Mouse (Mus musculus): ENCODE measurements around the gene Gm42906.

Gm42906 gene

DNA sequence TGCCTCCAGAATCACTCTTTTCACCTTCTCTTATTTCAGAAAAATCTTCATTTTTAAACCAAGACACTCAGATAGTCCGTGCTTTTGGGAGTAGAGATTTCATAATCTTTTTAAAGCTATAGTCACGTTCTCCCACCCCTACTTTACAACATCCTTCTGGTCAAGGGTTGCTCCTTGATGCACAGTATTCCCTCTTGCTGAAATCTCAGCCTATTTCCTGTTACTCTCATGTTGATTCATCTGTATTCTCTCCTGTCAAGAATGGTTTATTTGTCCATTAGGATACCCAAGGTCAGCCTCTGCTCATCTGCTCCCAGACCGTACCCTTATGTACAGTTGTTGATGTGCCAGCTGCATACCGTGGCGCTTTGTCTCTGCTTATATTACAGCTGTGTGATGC, 284.0 kb downstream of the Gm42906 start:
- DNase-seq, result no peak

- peak in 1 of 2 experiments; percentile 36 for DNase-seq
Observed at GRCm38 (mm10) chr5:151142671-151143601, 285.0 kb downstream of the Gm42906 start.

- peak; percentile 68 to 76 for DNase-seq
Observed at GRCm38 (mm10) chr5:151142241-151142640, 285.7 kb downstream of the Gm42906 start.

- no peak for DNase-seq
Observed at GRCm38 (mm10) chr5:151137901-151138300, 290.1 kb downstream of the Gm42906 start.

DNA sequence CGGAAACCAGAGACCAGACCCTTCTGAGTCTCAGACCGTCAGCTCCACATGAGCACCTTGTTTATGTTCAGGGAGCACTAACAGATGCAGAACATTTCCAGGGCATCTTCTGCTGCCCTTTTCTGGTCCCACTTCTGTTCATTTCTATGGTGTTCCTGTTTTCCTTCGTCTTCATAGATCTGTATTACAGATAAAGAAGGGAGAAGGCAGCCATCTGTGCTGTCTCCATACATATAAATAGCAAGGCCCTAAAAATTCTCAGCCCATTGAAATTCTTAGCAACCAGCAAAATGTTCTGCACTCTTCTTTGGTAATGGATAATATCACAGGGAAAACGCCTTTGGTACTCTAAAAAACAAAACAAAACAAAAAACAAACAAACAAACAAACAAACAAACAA, 290.7 kb downstream of the Gm42906 start:
- no peak for DNase-seq

GRCm38 (mm10) chr5:151135965-151136364, 292.0 kb downstream of the Gm42906 start:
- DNase-seq, result no peak

- DNase-seq, result peak; percentile 60 to 73
Observed at GRCm38 (mm10) chr5:151135078-151135826, 292.7 kb downstream of the Gm42906 start.

GRCm38 (mm10) chr5:151134202-151134601, 293.8 kb downstream of the Gm42906 start:
- DNase-seq, result no peak

DNA sequence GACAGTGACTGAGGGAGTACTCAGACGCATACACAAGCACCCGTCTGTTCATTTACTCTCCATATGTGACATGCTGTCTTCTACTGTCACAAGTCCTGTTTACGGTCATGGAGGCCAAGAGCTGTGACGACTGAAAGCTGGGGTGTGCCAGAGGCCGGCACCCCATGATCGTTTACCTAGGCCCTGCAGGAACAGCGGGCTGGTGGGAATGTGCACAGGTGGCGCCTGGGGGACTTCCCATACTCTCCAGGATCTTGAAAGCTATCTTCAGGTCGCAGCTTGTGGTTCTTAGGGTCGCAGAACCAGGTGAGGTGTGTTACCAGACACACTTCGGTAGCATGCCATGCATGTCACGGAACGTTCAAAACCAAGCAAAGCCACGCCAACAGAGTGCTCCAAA, 294.2 kb downstream of the Gm42906 start:
- no peak for DNase-seq

DNA sequence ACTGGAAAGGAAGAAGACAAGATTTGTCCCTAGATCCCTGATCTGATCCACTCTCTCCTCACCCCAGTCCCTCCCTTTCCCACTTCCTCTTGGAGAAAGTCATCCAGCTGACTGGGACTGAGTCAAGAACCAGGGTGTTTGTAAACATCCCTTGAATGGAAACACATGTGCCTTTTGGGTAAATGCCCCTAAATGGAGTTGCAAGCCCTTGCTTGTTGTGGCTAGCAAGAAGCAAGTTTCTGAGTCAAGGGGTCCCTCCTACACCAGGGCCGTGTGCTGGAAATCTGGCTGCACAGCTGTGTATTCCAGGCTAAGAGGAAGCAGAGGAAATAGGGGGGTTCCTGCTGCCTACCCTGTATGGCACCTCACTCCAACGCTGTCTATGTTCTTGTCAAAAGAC, 298.2 kb downstream of the Gm42906 start:
- DNase-seq, result no peak

DNA sequence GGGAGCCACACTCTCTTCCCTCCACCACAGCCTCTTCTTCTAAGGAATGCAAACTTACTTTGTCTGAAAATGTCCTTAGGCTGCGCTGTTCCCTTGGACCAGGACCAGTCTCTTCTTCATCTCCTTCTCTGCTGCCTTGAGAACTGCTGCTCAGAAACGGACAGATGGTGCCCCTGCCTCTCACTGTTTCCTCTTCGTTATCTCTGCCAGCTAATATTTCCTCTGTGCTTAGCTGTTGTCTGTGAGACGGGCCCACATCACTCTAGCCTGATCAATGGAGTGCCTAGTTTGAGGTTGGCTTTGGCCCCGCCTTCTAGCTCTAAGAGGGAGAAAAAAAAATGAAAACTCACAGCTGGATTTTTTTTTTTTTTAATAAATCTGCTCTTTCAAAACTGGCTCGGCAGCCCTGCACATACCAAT, 300.7 kb downstream of the Gm42906 start:
- no peak for DNase-seq

DNA sequence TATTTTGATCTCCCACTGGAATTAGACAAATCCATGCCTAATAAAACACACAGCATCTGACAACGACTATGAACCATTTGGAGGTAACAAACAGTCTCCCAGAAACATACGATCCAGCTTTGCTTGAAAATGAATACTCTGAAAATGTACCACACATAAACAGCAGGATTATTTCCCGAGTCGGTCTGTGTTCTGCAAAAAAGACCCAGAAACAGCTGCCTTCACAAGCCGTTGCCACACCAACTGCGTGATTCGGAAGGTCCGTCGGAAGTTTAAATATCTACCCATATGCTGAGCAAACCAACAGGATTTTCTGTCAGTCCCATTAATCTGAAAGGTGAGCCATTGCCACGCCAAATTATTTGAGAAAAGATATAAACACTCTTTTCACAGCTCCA, 301.4 kb downstream of the Gm42906 start:
- DNase-seq, result no peak

DNA sequence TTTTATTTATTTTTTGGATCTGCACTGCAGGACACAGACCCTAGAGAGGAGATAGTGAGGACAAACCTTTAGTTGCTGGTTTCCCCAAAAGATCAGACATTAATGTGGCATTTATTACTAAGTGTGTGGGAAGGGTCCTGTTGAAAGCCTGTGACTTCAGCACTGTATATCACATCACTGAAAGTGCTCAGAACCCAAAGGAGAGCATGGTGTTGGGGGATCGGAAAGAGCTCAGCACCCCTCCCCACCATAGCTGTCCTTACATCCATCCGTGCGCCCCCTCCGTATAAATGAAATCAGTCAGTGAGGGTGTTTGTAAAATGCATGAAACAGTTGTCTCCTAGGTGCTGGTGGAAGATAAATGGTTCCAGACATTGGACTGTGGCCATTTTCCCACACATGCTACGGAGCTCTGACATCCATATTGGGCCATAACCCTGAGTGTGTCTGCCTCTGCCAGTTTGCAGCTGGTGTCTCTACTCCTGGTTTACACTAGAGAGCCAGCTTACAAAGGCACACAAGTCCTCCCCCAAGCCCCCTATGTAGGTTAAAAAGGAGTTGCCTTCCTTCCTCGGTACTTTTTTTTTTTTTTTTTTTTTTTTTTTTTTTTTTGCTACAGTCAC, 301.9 kb downstream of the Gm42906 start:
- DNase-seq, result no peak

DNA sequence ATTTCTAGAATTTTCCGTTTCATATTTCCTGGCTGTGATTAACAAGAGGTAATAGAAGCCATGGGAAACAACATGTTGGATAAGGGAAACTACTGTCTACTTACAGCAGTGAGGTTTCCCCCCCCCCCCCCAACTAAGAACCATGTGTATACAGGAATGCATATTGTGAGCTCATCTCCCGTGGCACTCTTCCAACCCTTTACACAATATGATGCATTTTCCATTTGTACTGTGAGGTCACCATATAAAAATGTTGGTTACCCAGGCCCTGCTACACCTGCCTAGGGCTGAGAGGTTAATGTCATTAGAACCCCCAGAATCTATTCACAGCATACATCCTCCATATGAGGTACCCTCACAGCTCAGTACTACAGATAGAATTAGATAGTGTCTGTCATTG, 310.1 kb downstream of the Gm42906 start:
- no peak for DNase-seq

DNA sequence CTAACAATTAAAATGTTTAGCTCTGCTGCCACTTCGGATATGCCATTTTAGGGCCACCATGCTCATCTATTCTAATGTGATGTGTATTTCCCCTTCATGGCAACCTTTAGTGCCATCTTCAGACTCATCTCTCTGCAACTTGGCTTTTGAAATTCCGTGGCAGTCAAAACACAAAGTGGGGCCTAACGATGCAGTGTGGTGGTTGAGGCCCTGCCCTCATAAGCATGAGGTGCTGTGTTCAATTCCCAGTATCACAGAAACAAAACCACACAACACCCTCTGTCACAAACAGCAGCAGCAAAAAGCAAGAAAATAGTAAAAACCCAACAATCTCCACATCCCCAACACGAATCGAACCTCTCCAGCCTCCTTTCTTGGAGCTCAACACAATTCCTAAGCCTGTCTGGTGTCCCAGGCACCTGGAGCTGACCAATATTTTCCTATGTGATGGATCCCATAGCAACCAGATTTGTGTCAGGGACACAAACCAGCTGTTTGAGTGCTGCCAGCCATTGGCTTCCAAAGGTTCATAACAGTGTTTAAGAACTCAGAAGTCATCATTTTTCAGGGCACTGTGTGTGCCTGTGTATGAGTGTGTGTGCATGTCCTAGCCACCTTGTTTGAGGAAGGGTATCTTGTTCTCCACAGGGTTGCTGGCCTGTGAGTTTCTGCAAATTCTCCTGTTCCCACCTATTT, 311.6 kb downstream of the Gm42906 start:
- DNase-seq, result no peak

GRCm38 (mm10) chr5:151112743-151113142, 315.2 kb downstream of the Gm42906 start:
- DNase-seq, result peak in 1 of 2 experiments; percentile 17

DNA sequence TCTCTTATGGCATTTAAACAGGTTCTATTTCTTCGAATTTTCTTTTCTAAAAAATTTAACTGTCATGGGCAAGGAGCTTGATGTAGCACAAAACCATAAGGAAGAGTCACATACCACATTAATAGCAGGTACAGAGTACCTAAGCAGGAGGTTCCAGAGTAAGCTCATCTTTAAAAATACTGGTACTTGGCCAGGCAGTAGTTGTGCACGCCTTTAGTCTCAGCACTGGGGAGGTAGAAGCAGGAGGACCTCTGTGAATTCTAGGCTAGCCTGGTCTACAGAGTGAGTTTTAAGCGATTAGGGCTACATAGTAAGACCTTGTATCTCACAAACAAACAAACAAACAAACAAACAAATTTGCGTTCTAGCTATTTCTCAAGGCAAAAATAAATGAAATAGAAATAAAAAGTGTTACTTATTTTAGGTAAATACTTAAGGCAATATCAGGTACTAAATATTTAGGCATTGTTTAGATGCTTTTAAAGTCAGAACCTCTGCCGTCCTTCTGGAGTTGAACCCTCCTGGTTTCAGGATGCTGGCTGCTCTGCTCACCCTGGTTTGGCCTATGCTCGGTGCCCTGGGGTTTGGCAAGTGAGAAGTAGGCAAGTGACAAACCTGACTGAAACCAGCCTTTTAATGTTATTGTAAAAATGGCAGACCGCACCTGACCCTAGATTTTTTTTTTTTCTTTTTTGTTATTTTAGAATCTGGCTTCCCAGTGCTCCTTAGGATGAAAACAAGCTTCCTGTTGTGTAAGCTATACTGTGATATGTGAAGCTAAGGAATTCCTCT, 316.7 kb downstream of the Gm42906 start:
- DNase-seq, result no peak

GRCm38 (mm10) chr5:151110461-151110908, 317.5 kb downstream of the Gm42906 start:
- DNase-seq, result no peak

GRCm38 (mm10) chr5:151109822-151110221, 318.1 kb downstream of the Gm42906 start:
- no peak for DNase-seq

DNA sequence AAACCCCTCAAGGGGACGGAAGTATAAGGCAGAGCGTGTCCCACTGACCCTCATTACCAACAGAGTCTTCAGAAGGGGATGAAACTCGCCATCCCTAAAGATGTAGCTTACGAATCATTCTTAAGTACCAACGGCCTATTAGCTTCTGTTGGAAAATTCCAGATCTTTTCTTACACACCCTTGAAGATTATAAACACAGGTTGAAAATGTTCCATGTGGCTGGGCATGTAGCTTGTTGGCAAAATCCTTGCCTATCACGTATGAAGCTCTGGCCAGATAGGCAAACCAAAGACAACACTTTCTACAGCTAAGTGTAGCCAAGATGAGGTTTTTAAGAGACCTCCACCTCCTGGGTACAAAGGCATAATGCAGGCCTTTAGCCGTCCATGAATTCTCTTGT, 319.0 kb downstream of the Gm42906 start:
- DNase-seq, result no peak

DNA sequence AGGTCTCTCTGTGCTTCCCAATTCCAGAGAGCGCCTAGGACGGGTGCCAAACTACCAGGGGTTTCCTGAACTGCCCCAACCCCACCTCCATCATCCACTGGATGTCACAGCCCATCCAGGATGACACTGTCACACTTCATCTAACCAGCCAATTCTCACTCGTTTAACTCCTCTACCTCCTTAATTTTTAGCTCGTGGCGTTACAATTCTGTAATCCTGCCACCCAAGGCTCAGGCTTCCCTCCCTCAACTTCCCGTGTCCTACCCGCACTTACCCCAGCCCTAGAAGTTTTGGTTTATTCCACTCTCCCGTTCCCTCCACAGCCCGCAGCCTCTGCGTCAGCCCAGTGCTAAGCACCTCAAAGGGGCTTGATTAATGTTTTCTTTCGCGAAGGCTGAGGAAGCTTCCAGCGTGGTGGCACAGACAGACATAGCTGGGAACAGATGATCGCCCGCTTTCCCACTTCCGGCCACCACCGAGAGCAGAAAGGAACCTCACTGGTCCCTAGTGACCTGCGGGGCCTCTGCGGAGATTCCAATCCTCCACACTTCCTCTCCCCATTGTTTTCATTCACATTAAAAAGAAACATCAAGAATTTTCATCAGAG, 319.6 kb downstream of the Gm42906 start:
- DNase-seq, result peak in 1 of 2 experiments; percentile 52

Measured in kidney, postnatal 36 days (tissue).